Mouse (Mus musculus): ENCODE results near the gene Parp6.

- peak; percentile 47 for TF ChIP-seq CTCF (IDR thresholded peaks at IDR 0.05; ENCODE audit: low read depth)
- no peak for TF ChIP-seq EP300 (optimal IDR thresholded peaks at IDR 0.05)
Observed at GRCm38 (mm10) chr9:59616622-59617306, at the start of gene Parp6.
